ENCODE assay signal across 15 mouse cellular contexts in the genomic region with DNA sequence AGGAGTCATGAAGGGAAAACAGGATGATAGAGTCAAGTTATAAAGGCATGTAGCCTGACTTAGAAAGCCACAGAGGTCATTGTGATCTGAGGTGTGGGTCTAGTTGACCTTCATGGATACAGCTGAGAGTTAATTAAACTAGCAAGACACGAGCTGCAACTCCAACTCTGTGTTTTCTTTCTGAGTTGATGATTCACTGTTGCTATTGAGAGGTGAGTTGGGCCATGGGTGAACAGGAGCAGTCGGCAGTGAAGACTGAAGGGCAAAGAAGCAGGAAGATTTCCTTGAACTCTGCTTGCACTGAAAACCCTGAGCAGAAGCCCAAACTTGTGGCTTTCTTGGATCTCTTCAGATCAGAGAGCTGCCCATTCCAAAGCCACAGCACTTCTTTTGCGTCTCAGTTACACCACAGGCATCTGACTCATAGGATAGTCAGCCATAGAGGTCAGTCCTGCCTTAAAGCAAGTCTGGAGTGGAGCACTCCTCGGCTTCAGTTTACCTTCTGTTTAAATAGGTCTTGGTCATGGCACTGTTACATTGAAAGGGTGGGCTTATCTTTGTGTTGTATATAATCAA.
DNase-seq lines count a peak whose midpoint lies in the region; ATAC-seq and TF ChIP-seq lines count a peak whose summit lies in the region.
"Had no signal": no experiment of that assay in that cellular context is flagged by ENCODE, and none has a peak within 500 bp of the region (broad histone marks: within the 10 kb centered on the region; RNA-seq: fewer than 3 reads in every experiment).

No protein-coding gene starts in this region.

- H3K9me3 ChIP-seq in midbrain, postnatal 0 days (ENCODE audit: low read length) = no peaks in the 10 kb centered on the region
- H3K9me3 ChIP-seq: limb, embryonic 15.5 days; neural tube, embryonic 12.5 days had no signal

- no peak overlapping the region for H3K4me3 ChIP-seq in midbrain, postnatal 0 days (ENCODE audit: low read depth, low read length)
- H3K4me3 ChIP-seq: limb, embryonic 15.5 days; neural tube, embryonic 12.5 days had no signal

- no peaks in the 10 kb centered on the region for H3K4me1 ChIP-seq in midbrain, postnatal 0 days (ENCODE audit: insufficient read depth, low read length)
- H3K4me1 ChIP-seq: neural tube, embryonic 12.5 days had no signal

- H3K4me2 ChIP-seq in midbrain, postnatal 0 days (ENCODE audit: low read depth, low read length, poor library complexity, severe bottlenecking) = no peak overlapping the region
- H3K4me2 ChIP-seq: hindbrain, embryonic 14.5 days; limb, embryonic 15.5 days; neural tube, embryonic 12.5 days had no signal

- no peak overlapping the region for H3K9ac ChIP-seq in midbrain, postnatal 0 days (replicated peaks; ENCODE audit: low read length, poor library complexity, severe bottlenecking)
- H3K9ac ChIP-seq: hindbrain, embryonic 14.5 days; limb, embryonic 15.5 days; neural tube, embryonic 12.5 days had no signal

- H3K27me3 ChIP-seq in midbrain, postnatal 0 days (ENCODE audit: insufficient read depth, low read length) = no peaks in the 10 kb centered on the region
- H3K27me3 ChIP-seq: limb, embryonic 15.5 days; neural tube, embryonic 12.5 days had no signal

- TF ChIP-seq CTCF in midbrain, postnatal 0 days (IDR thresholded peaks at IDR 0.05) = no peak

- DNase-seq in kidney, adult 11 months = peak; percentile 40
- no peak for DNase-seq in kidney, adult 18-20 months
- DNase-seq in urinary bladder, postnatal 14 days (ENCODE audit: low spot score) = peak; percentile 23
- no peak for DNase-seq in urinary bladder, postnatal 10 days (ENCODE audit: low spot score)
- peak; percentile 42 for DNase-seq in adipocyte (ENCODE audit: low spot score)
- DNase-seq in skeletal muscle tissue, adult 2 months (ENCODE audit: low read depth, low spot score) = peak; percentile 60
- no peak for DNase-seq in right cerebral cortex, postnatal 36 days (ENCODE audit: low spot score in 2 of 2)
- DNase-seq in midbrain, postnatal 0 days (ENCODE audit: low spot score) = no peak
- DNase-seq: cerebellum, adult 11 months; heart, postnatal 14 days; layer of hippocampus, adult 9-11 months; midbrain, embryonic 14.5 days had no signal

- H3K36me3 ChIP-seq in midbrain, postnatal 0 days (ENCODE audit: insufficient read depth, low read length) = no peaks in the 10 kb centered on the region
- H3K36me3 ChIP-seq: limb, embryonic 15.5 days; neural tube, embryonic 12.5 days had no signal

- ATAC-seq in midbrain, postnatal 0 days (ENCODE audit: low FRiP score) = no peak

- no peak overlapping the region for H3K27ac ChIP-seq in midbrain, postnatal 0 days (ENCODE audit: low read depth, low read length)
- H3K27ac ChIP-seq: hindbrain, embryonic 14.5 days; limb, embryonic 15.5 days; neural tube, embryonic 12.5 days had no signal

- WGBS in midbrain, postnatal 0 days = 82% methylated on average over 4 of the region's 4 CpGs

Comparison
In these comparisons a context has a peak if more than half of its experiments do, and no peak if none do; other contexts are left out.
1. DNase-seq: peak in kidney, adult 11 months (single experiment), urinary bladder, postnatal 14 days (single experiment), adipocyte (single experiment) and skeletal muscle tissue, adult 2 months (single experiment); none in kidney, adult 18-20 months (single experiment), urinary bladder, postnatal 10 days (single experiment), right cerebral cortex, postnatal 36 days (0 of 2) and midbrain, postnatal 0 days (single experiment).